Mouse (Mus musculus) liver, adult 2 months (tissue): ENCODE data around the gene Mrpl54. TPM values are rescaled to one million over a fixed set of nuclear protein-coding genes. Genes with fewer than 3 reads are reported as not detected.

Experiments used
- DNase-seq: peaks from one replicate; pipeline ENCODE4 v3.0.0-alpha.2; 2011; ENCODE audit warnings: low read depth, low spot score; ENCODE audit errors: extremely low read depth
- H3K27ac ChIP-seq: fragments of 200-500 bp; replicated peaks from 2 replicates; pipeline ENCODE4 v1.5.1; 2012; ENCODE audit warnings: low read depth, mild to moderate bottlenecking, control low read depth, inconsistent platforms, low read length; ENCODE audit not compliant: insufficient read depth
- H3K27me3 ChIP-seq: fragments of 200-500 bp; 2 replicates; pipeline ENCODE4 v1.6.1; 2012; ENCODE audit warnings: mild to moderate bottlenecking, moderate library complexity, low read length, inconsistent platforms; ENCODE audit not compliant: control insufficient read depth, insufficient read depth
- H3K36me3 ChIP-seq: fragments of 200-500 bp; 2 replicates; pipeline ENCODE4 v1.6.1; 2012; ENCODE audit warnings: low read length, inconsistent platforms; ENCODE audit not compliant: control insufficient read depth, insufficient read depth
- H3K4me1 ChIP-seq: fragments of 200-500 bp; 2 replicates; pipeline ENCODE4 v1.6.1; 2011; ENCODE audit warnings: low read length; ENCODE audit not compliant: control insufficient read depth, insufficient read depth
- H3K4me3 ChIP-seq: fragments of 200-500 bp; 2 replicates; pipeline ENCODE4 v1.5.1; 2011; ENCODE audit warnings: low read depth, mild to moderate bottlenecking, control low read depth, low read length, moderate library complexity; ENCODE audit not compliant: insufficient read depth
- H3K79me2 ChIP-seq: fragments of 200-500 bp; 2 replicates; pipeline ENCODE4 v1.6.1; 2012; ENCODE audit warnings: inconsistent platforms, mild to moderate bottlenecking, low read length, moderate library complexity; ENCODE audit not compliant: control insufficient read depth, insufficient read depth
- H3K9ac ChIP-seq: fragments of 200-500 bp; 2 replicates; pipeline ENCODE4 v1.6.1; 2012; ENCODE audit warnings: low read depth, mild to moderate bottlenecking, control low read depth, inconsistent platforms, low read length
- CTCF ChIP-seq: fragments of 200-500 bp; IDR thresholded peaks from 2 replicates; pipeline ENCODE4 v1.5.1; 2011; ENCODE audit warnings: low read depth, low read length, control low read depth
- POLR2A ChIP-seq: fragments of 200-500 bp; IDR thresholded peaks from 2 replicates; pipeline ENCODE4 v1.6.1; 2011; ENCODE audit warnings: low read length, control low read depth; ENCODE audit not compliant: insufficient read depth; ENCODE audit errors: extremely low read depth
- WGBS: fragments of 180-500 bp; shearing (Covaris S2); methylation state at CpG from one replicate; pipeline ENCODE4 v1.1.7; 2018; 5-methylcytosine and 5-hydroxymethylcytosine counted together
- polyA plus RNA-seq: library from polyadenylated mRNA; depleted of rRNA; stranded (reverse); fragments of >200 nt; gene quantifications from 2 replicates; pipeline ENCODE4 v1.2.3, GENCODE M21; 2012
- total RNA-seq: library from RNA; depleted of rRNA; stranded (reverse); fragments of >200 nt; gene quantifications from 2 replicates; pipeline ENCODE4 v1.2.3, GENCODE M21; 2014

The Mrpl54 gene
- total and polyA plus RNA-seq, 2 experiments = 65.9 to 66.6 TPM

DNA sequence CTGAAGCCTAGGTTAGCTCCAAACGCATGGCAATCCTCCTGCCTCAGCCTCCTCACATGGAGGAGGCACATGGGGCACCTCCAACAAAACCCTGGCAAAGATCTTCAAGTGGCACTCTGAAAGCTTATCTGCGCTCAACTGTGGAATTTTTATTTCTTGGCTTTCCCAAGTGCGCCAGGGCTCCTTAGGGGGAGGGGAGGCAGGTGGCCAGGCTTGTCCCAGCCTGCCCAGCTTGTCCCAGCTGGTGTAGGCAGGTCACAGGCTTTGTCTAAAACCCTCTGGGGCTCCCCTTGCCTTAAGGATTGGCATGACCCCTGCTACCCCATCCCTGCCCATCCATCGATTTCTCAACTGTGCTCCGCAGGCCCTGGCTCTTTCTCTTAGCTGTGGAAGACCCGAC lies 17.5 kb upstream of the Mrpl54 start:
- peaks cover 19% of the 10 kb centered on the region; the same call in 1 of the 2 replicates for H3K79me2 ChIP-seq
- H3K4me1 ChIP-seq = peaks cover 11% of the 10 kb centered on the region; the same call in 1 of the 2 replicates
- no peak overlapping the region for H3K27ac ChIP-seq
- H3K4me3 ChIP-seq = no peak overlapping the region
- H3K27me3 ChIP-seq = no peaks in the 10 kb centered on the region
- DNase-seq = no peak
- no peak overlapping the region for H3K9ac ChIP-seq
- TF ChIP-seq POLR2A (no peak), CTCF (no peak)
- WGBS = 90% methylated on average over 6 of the region's 6 CpGs
- peaks cover 2% of the 10 kb centered on the region; the same call in 1 of the 2 replicates for H3K36me3 ChIP-seq

DNA sequence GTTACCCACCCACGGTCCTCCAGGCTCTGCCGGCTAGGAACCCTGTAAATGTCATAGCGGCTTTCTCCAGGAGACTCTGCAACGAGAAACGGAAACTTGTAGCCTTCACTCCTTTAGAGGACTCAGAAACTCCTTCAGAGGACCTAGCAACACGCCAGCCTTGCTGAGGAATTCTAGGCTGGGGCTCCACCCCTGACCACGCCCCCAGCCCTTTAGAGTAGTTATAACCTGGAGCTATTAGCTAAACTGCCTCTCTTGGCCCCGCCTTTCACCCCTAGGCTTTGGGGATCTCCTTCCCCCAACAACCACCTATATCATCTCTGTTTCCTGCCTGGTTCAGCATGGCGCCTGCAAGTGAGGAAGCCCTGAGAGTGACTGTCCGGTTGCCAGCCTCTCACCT lies 12.8 kb upstream of the Mrpl54 start:
- no peak for DNase-seq
- Histone ChIP-seq H3K79me2 (no peaks in the 10 kb centered on the region), H3K4me3 (no peak overlapping the region), H3K9ac (no peak overlapping the region), H3K27ac (no peak overlapping the region), H3K27me3 (no peaks in the 10 kb centered on the region), H3K4me1 (no peaks in the 10 kb centered on the region), H3K36me3 (peaks cover 2% of the 10 kb centered on the region; the same call in 1 of the 2 replicates)
- TF ChIP-seq CTCF (no peak), POLR2A (no peak)
- whole genome bisulfite sequencing = 79% methylated on average over 10 of the region's 10 CpGs

DNA sequence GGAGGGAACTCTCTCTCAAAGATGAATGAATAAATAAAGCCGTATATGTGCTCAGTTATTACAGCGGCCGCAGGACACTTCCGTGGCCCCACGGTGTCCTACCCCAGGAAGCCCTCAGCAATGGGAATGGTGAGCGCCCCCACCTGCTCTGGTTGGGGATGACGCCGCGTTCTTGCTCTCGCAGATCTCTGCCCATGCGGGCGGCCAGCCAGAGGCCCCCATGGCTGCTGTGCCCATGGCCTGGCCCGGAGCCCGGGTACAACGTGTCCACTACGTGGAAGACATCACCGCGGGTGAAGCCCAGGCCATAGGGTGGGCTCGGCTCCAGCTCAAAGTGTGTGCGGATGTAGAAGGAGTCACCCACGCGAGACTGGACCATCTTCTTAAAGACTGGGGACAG lies 10.9 kb upstream of the Mrpl54 start:
- DNase-seq = no peak
- TF ChIP-seq CTCF (0 out of 2 replicates have a peak, but pooled peaks have one; percentile 3), POLR2A (no peak)
- no peaks in the 10 kb centered on the region for H3K4me1 ChIP-seq
- H3K27ac ChIP-seq = no peak overlapping the region
- H3K79me2 ChIP-seq = no peaks in the 10 kb centered on the region
- WGBS = 89% methylated on average over 22 of the region's 22 CpGs
- H3K9ac ChIP-seq = no peak overlapping the region
- no peaks in the 10 kb centered on the region for H3K27me3 ChIP-seq
- no peak overlapping the region for H3K4me3 ChIP-seq
- peaks cover 2% of the 10 kb centered on the region; the same call in 1 of the 2 replicates for H3K36me3 ChIP-seq

DNA sequence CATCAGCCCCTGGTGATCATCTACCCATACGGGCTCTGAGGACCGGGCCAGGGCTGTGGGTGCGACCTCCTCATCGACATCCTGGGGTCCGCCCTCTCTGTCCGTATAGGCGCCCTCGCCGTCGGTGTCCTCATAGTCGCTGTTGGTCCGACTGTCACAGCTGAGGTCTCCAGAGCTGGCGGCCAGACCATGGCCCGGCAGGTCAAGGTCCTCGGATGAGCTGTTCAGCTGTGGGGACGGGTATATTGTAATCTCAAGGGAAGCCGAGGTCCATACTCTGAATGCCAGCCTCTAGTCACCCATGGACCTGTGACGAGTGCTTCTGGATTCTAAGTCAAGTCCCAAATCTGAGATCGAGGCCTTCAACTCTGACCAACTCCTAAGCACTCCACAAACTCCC lies 7.1 kb upstream of the Mrpl54 start:
- Histone ChIP-seq H3K4me1 (peaks cover 8% of the 10 kb centered on the region), H3K27me3 (no peaks in the 10 kb centered on the region), H3K36me3 (peaks cover 2% of the 10 kb centered on the region; the same call in 1 of the 2 replicates), H3K27ac (no peak overlapping the region), H3K79me2 (peaks cover 8% of the 10 kb centered on the region), H3K9ac (no peak overlapping the region), H3K4me3 (no peak overlapping the region)
- DNase-seq = no peak
- TF ChIP-seq CTCF (no peak), POLR2A (no peak)
- 88% methylated on average over 19 of the region's 19 CpGs for WGBS

DNA sequence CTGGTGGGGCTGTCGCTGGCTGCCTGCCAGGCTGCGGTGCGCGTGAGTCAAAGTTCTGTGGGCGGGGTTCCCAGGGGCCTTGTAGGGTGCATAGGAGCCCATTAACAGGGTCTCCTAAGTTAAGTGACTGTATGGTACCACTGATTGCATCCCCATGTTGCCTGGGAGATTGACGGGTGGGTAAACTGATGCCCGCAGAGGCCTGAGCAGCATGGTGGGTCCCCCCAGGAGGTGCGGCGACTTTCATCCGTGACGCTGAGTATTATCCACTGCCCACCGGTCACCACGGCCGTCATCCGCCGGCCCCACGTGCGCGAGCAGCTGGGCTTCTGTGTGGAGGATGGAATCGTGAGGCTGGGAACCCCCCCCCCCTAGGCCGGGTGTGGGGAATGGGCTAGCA lies 5.6 kb upstream of the Mrpl54 start:
- WGBS = 95% methylated on average over 21 of the region's 21 CpGs
- Histone ChIP-seq H3K9ac (no peak overlapping the region), H3K27ac (no peak overlapping the region), H3K4me1 (peaks cover 8% of the 10 kb centered on the region), H3K79me2 (peaks cover 12% of the 10 kb centered on the region), H3K27me3 (no peaks in the 10 kb centered on the region), H3K36me3 (peaks cover 2% of the 10 kb centered on the region; the same call in 1 of the 2 replicates), H3K4me3 (no peak overlapping the region)
- DNase-seq = no peak
- no peak for TF ChIP-seq CTCF
- no peak for TF ChIP-seq POLR2A

DNA sequence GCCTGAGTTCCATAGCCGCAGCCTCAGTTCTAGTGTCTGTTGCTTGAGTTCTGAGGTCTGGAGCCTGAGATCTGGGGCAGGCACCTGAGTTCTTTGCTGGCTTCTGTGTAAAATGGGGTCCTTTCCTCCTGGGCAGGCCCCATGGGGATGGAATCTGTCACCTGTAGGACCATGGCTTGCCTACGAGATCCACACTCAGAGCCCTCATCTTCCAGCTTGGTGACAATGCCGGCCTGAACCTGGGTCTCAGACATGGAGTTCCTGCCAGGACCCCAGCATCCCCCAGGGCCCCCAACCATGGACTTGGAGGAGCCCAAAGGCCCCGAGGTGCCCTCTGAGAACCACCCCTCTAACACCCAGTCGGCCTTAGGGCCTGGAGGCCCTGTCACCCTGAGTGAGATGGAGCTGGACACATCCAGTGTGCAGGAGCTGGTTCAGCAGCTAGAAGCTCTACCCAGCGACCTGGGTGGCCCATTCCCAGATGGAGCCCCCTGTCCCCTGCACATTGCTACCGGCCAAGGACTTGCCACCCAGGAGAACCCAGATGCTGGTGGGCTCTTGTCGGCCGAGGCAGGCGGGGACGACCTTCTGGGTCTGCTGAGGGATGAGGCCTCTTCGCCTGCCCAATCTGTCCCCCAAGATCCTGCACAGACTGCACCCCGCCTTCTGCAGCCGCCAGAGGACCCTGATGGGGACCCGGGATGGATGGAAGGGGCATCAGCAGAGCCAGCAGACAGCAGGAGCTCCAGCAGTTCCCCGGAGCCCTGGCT lies 2.1 kb upstream of the Mrpl54 start:
- DNase-seq = no peak
- peak overlapping the region; percentile 86 for H3K27ac ChIP-seq
- WGBS = 64% methylated on average over 16 of the region's 16 CpGs

More for the DNA sequence above, 2.1 kb upstream of the Mrpl54 start:
- H3K27me3 ChIP-seq = no peaks in the 10 kb centered on the region
- H3K36me3 ChIP-seq = peaks cover 2% of the 10 kb centered on the region; the same call in 1 of the 2 replicates
- TF ChIP-seq POLR2A (no peak), CTCF (no peak)
- H3K4me1 ChIP-seq = peaks cover 8% of the 10 kb centered on the region
- peak overlapping the region; percentile 88 for H3K9ac ChIP-seq
- H3K4me3 ChIP-seq = peak overlapping the region; percentile 76
- peaks cover 12% of the 10 kb centered on the region for H3K79me2 ChIP-seq
